Mouse (Mus musculus) myocyte (in vitro differentiated cells): ENCODE results near the gene Itk. TPM values are rescaled to one million over a fixed set of nuclear protein-coding genes. Genes with fewer than 3 reads are reported as not detected.

Experiments used
- H3K27me3 ChIP-seq: one replicate; pipeline ENCODE4 v1.6.1; 2011; ENCODE audit not compliant: control insufficient read depth, insufficient read depth, insufficient read length
- H3K36me3 ChIP-seq: one replicate; pipeline ENCODE4 v1.6.1; 2011; ENCODE audit not compliant: control insufficient read depth, insufficient read depth
- H3K4me2 ChIP-seq: one replicate; pipeline ENCODE4 v1.6.1; 2011; ENCODE audit warnings: low read depth, control low read depth
- H3K4me3 ChIP-seq: one replicate; pipeline ENCODE4 v1.5.1; 2011; ENCODE audit warnings: mild to moderate bottlenecking, control low read depth, moderate library complexity
- H3K79me2 ChIP-seq: one replicate; pipeline ENCODE4 v1.6.1; 2011; ENCODE audit not compliant: control insufficient read depth, insufficient read depth
- H3ac ChIP-seq: one replicate; pipeline ENCODE4 v1.6.1; 2011; ENCODE audit not compliant: control insufficient read depth, insufficient read length
- CEBPB ChIP-seq: IDR thresholded peaks from 2 replicates; pipeline ENCODE4 v1.6.1; 2011; ENCODE audit warnings: mild to moderate bottlenecking, moderate library complexity; ENCODE audit not compliant: poor library complexity, insufficient read depth, severe bottlenecking
- E2F4 ChIP-seq: IDR thresholded peaks from one replicate; pipeline ENCODE4 v1.6.1; 2011; ENCODE audit warnings: mild to moderate bottlenecking, control low read depth, moderate library complexity; ENCODE audit not compliant: insufficient read depth
- MAX ChIP-seq: IDR thresholded peaks from one replicate; pipeline ENCODE4 v1.6.1; 2011; ENCODE audit warnings: low read depth, mild to moderate bottlenecking, control low read depth
- MYOD1 ChIP-seq, 3 experiments: IDR thresholded peaks; one replicate each; pipeline ENCODE4 v1.6.1; 2011; ENCODE audit warnings: control low read depth in 2 of 3, low read depth in 2 of 3, mild to moderate bottlenecking in 2 of 3, moderate library complexity in 1 of 3; ENCODE audit not compliant: insufficient read length in 2 of 3, control insufficient read depth in 1 of 3
- MYOG ChIP-seq, 3 experiments: IDR thresholded peaks; one replicate each; pipeline ENCODE4 v1.6.1; 2011; ENCODE audit warnings: control low read depth in 2 of 3, low read depth in 2 of 3, mild to moderate bottlenecking in 2 of 3; ENCODE audit not compliant: insufficient read length in 2 of 3, control insufficient read depth in 1 of 3, insufficient read depth in 1 of 3
- POLR2A ChIP-seq: IDR thresholded peaks from one replicate; pipeline ENCODE4 v1.6.1; 2011; ENCODE audit warnings: low read depth, mild to moderate bottlenecking, control low read depth, moderate library complexity; ENCODE audit not compliant: insufficient read length
- POLR2AphosphoS2 ChIP-seq: IDR thresholded peaks from one replicate; pipeline ENCODE4 v1.6.1; 2011; ENCODE audit warnings: low read depth, control low read depth; ENCODE audit not compliant: insufficient read length
- REST ChIP-seq: IDR thresholded peaks from one replicate; pipeline ENCODE4 v1.6.1; 2011; ENCODE audit warnings: mild to moderate bottlenecking, control low read depth, moderate library complexity; ENCODE audit not compliant: insufficient read depth, insufficient read length
- SRF ChIP-seq: IDR thresholded peaks from one replicate; pipeline ENCODE4 v1.6.1; 2011; ENCODE audit warnings: low read depth; ENCODE audit not compliant: control insufficient read depth, insufficient read length
- TCF12 ChIP-seq: IDR thresholded peaks from one replicate; pipeline ENCODE4 v1.6.1; 2011; ENCODE audit warnings: mild to moderate bottlenecking, control low read depth; ENCODE audit not compliant: poor library complexity, insufficient read depth, severe bottlenecking
- TCF3 ChIP-seq: IDR thresholded peaks from one replicate; pipeline ENCODE4 v1.6.1; 2011; ENCODE audit warnings: low read depth, control low read depth; ENCODE audit not compliant: insufficient read length
- USF1 ChIP-seq: IDR thresholded peaks from one replicate; pipeline ENCODE4 v1.6.1; 2011; ENCODE audit warnings: low read depth, mild to moderate bottlenecking, control low read depth, moderate library complexity
- polyA plus RNA-seq: library from polyadenylated mRNA; unstranded; fragments of >200 nt; fragmentation: generic; extraction: Trizol; gene quantifications from one replicate; pipeline ENCODE4 v1.2.1, GENCODE M21; 2012; ENCODE audit warnings: missing spikeins

The Itk gene
- polyA plus RNA-seq, 1 experiment: 0.01 TPM

GRCm38 (mm10) chr11:46377819-46378782, 11.2 kb downstream of the Itk start:
- Histone ChIP-seq H3K4me3 (no peak overlapping the region), H3K27me3 (no peaks in the 10 kb centered on the region), H3K36me3 (no peaks in the 10 kb centered on the region), H3ac (no peak overlapping the region), H3K4me2 (no peak overlapping the region), H3K79me2 (no peaks in the 10 kb centered on the region)
- TF ChIP-seq E2F4 (no peak), REST (no peak), MYOD1 (IDR thresholded peaks at IDR 0.05; ENCODE audit: control insufficient read depth in 1 of 3, insufficient read length in 2 of 3, low read depth in 2 of 3) (no peak), CEBPB (no peak), MYOG (IDR thresholded peaks at IDR 0.05; ENCODE audit: control insufficient read depth in 1 of 3, insufficient read depth in 1 of 3, insufficient read length in 2 of 3, low read depth in 2 of 3) (no peak), TCF3 (no peak), SRF (no peak), POLR2AphosphoS2 (no peak), TCF12 (no peak), POLR2A (no peak), MAX (no peak), USF1 (no peak)

- H3ac ChIP-seq: no peak overlapping the region
- H3K79me2 ChIP-seq: no peaks in the 10 kb centered on the region
- no peaks in the 10 kb centered on the region for H3K36me3 ChIP-seq
- TF ChIP-seq TCF3 (no peak), REST (no peak), MYOD1 (IDR thresholded peaks at IDR 0.05; ENCODE audit: control insufficient read depth in 1 of 3, insufficient read length in 2 of 3, low read depth in 2 of 3) (no peak), TCF12 (no peak), MAX (no peak), POLR2A (no peak), E2F4 (no peak), MYOG (IDR thresholded peaks at IDR 0.05; ENCODE audit: control insufficient read depth in 1 of 3, insufficient read depth in 1 of 3, insufficient read length in 2 of 3, low read depth in 2 of 3) (no peak), USF1 (no peak), CEBPB (no peak), POLR2AphosphoS2 (no peak), SRF (no peak)
- no peaks in the 10 kb centered on the region for H3K27me3 ChIP-seq
- no peak overlapping the region for H3K4me3 ChIP-seq
- no peak overlapping the region for H3K4me2 ChIP-seq
Observed at GRCm38 (mm10) chr11:46377316-46377715, 12.0 kb downstream of the Itk start.

GRCm38 (mm10) chr11:46375015-46375414, 14.3 kb downstream of the Itk start:
- H3ac ChIP-seq: no peak overlapping the region
- no peak overlapping the region for H3K4me2 ChIP-seq
- no peaks in the 10 kb centered on the region for H3K27me3 ChIP-seq
- no peak overlapping the region for H3K4me3 ChIP-seq
- H3K79me2 ChIP-seq: no peaks in the 10 kb centered on the region
- no peaks in the 10 kb centered on the region for H3K36me3 ChIP-seq
- no peak for TF ChIP-seq SRF
- no peak for TF ChIP-seq REST
- no peak for TF ChIP-seq CEBPB
- no peak for TF ChIP-seq E2F4
- TF ChIP-seq MYOD1 (IDR thresholded peaks at IDR 0.05; ENCODE audit: control insufficient read depth in 1 of 3, insufficient read length in 2 of 3, low read depth in 2 of 3): no peak
- TF ChIP-seq POLR2A: no peak
- TF ChIP-seq MAX: no peak
- TF ChIP-seq TCF3: no peak
- TF ChIP-seq USF1: no peak
- no peak for TF ChIP-seq TCF12
- no peak for TF ChIP-seq POLR2AphosphoS2
- TF ChIP-seq MYOG (IDR thresholded peaks at IDR 0.05; ENCODE audit: control insufficient read depth in 1 of 3, insufficient read depth in 1 of 3, insufficient read length in 2 of 3, low read depth in 2 of 3): no peak

GRCm38 (mm10) chr11:46373071-46374030, 16.0 kb downstream of the Itk start:
- no peaks in the 10 kb centered on the region for H3K79me2 ChIP-seq
- H3K4me2 ChIP-seq: no peak overlapping the region
- TF ChIP-seq TCF3: no peak
- TF ChIP-seq MYOG (IDR thresholded peaks at IDR 0.05; ENCODE audit: control insufficient read depth in 1 of 3, insufficient read depth in 1 of 3, insufficient read length in 2 of 3, low read depth in 2 of 3): no peak
- no peak for TF ChIP-seq REST
- no peak for TF ChIP-seq E2F4
- TF ChIP-seq SRF: no peak
- no peak for TF ChIP-seq POLR2A
- no peak for TF ChIP-seq USF1
- TF ChIP-seq TCF12: no peak
- TF ChIP-seq MYOD1 (IDR thresholded peaks at IDR 0.05; ENCODE audit: control insufficient read depth in 1 of 3, insufficient read length in 2 of 3, low read depth in 2 of 3): no peak
- TF ChIP-seq POLR2AphosphoS2: no peak
- no peak for TF ChIP-seq MAX
- no peak for TF ChIP-seq CEBPB
- no peak overlapping the region for H3K4me3 ChIP-seq
- no peak overlapping the region for H3ac ChIP-seq
- H3K27me3 ChIP-seq: no peaks in the 10 kb centered on the region
- no peaks in the 10 kb centered on the region for H3K36me3 ChIP-seq
